Mouse (Mus musculus) kidney, embryonic 16.5 days (tissue): Measurements from ENCODE around the gene Lztfl1. TPM values are rescaled to one million over a fixed set of nuclear protein-coding genes. Genes with fewer than 3 reads are reported as not detected.
"Not testable (repeated sequence)": the region's sequence is repeated elsewhere in the genome, so short reads cannot be mapped to it uniquely, and the experiment has no call there.

Source experiments
- ATAC-seq: fragments of 200-750 bp; cut with Nextera tagmentation; 2 replicates; pipeline ENCODE4 v1.8.0; 2017; ENCODE audit warnings: moderate TSS enrichment; ENCODE audit not compliant: low FRiP score, low TSS enrichment
- H3K27ac ChIP-seq: fragments of 300-500 bp; sonication (generic); 2 replicates; pipeline ENCODE4 v1.5.1; 2014; ENCODE audit warnings: low read length
- H3K27me3 ChIP-seq: fragments of 300-500 bp; sonication (generic); 2 replicates; pipeline ENCODE4 v1.6.1; 2014; ENCODE audit warnings: low read length, control low read depth, mixed read lengths; ENCODE audit not compliant: insufficient read depth
- H3K36me3 ChIP-seq: fragments of 300-500 bp; sonication (generic); 2 replicates; pipeline ENCODE4 v1.6.1; 2014; ENCODE audit warnings: low read length, control low read depth, mixed read lengths; ENCODE audit not compliant: insufficient read depth
- H3K4me1 ChIP-seq: fragments of 300-500 bp; sonication (generic); 2 replicates; pipeline ENCODE4 v1.6.1; 2014; ENCODE audit warnings: low read length, control low read depth, mixed read lengths; ENCODE audit not compliant: insufficient read depth
- H3K4me2 ChIP-seq: fragments of 300-500 bp; sonication (generic); replicated peaks from 2 replicates; pipeline ENCODE4 v1.6.1; 2014; ENCODE audit warnings: low read depth, low read length
- H3K4me3 ChIP-seq: fragments of 300-500 bp; sonication (generic); 2 replicates; pipeline ENCODE4 v1.5.1; 2014; ENCODE audit warnings: mild to moderate bottlenecking, low read length
- H3K9ac ChIP-seq: fragments of 300-500 bp; sonication (generic); replicated peaks from 2 replicates; pipeline ENCODE4 v1.6.1; 2014; ENCODE audit warnings: low read length
- H3K9me3 ChIP-seq: fragments of 300-500 bp; sonication (generic); 2 replicates; pipeline ENCODE4 v1.6.1; 2016; ENCODE audit warnings: low read length, control low read depth
- WGBS: fragments of 180-500 bp; shearing (Covaris S2); extraction: QIAGEN DNeasy Blood & Tissue Kit; methylation state at CpG from one replicate; pipeline ENCODE4 v1.1.7; 2014; 5-methylcytosine and 5-hydroxymethylcytosine counted together
- polyA plus RNA-seq: library from polyadenylated mRNA; unstranded; fragments of >200 nt; fragmentation: Nextera tagmentation; extraction: Ambion mirVana; gene quantifications from 2 replicates; pipeline ENCODE4 v1.2.1, GENCODE M21; 2015

Lztfl1 gene
- polyA plus RNA-seq, 1 experiment from 2014 or later: 48.4 TPM

DNA sequence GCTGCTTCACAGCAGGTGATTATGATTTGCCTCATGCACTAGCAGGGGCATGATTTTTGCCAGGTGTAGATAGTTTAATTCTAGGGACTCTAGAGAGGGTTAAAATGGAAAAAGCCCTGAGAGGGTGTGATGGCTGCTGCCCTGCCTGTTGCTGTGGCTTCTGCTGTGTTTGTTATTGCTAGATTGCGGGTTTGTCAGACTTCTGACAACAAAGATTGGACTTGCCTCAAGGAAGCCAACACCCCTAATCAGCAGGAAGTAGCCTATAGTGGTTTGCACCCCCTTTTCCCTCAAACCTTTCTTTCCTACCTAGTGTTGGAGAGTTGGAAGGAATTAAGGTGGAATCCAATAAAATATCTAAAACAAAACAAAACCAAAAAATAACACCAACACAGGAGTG lies 29.3 kb downstream of the Lztfl1 start:
- Histone ChIP-seq H3K27ac (no peak overlapping the region), H3K9me3 (no peaks in the 10 kb centered on the region), H3K4me1 (no peaks in the 10 kb centered on the region), H3K36me3 (0 out of 2 replicates have a peak, but pooled peaks cover 3% of the 10 kb centered on the region), H3K4me3 (no peak overlapping the region), H3K9ac (no peak overlapping the region), H3K4me2 (no peak overlapping the region), H3K27me3 (no peaks in the 10 kb centered on the region)
- WGBS: 52% methylated on average over 1 of the region's 1 CpGs
- no peak for ATAC-seq

DNA sequence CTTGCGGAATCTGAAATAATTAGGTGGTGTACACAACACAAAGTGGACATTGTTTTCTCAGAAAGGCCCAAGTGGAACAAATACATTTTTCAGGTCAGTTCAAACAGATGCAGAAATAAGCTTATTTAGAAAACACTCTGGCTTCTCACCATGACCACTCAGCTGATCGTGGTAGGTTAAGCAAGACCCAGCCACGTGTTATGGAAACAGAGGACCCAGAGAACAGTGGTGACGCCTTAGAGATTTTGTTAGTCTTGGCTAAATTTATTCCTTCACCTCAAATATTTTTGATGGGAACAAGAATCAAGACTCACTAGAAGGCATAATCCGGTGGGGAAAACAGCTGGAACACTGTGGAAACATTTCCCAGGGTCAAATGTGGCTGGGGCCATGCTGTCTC lies 31.3 kb downstream of the Lztfl1 start:
- no peak for ATAC-seq
- Histone ChIP-seq H3K27me3 (peaks cover 12% of the 10 kb centered on the region; the same call in 1 of the 2 replicates), H3K4me3 (no peak overlapping the region), H3K4me2 (no peak overlapping the region), H3K27ac (no peak overlapping the region), H3K36me3 (no peaks in the 10 kb centered on the region), H3K9me3 (no peaks in the 10 kb centered on the region), H3K9ac (no peak overlapping the region), H3K4me1 (no peaks in the 10 kb centered on the region)
- WGBS: 80% methylated on average over 5 of the region's 5 CpGs

DNA sequence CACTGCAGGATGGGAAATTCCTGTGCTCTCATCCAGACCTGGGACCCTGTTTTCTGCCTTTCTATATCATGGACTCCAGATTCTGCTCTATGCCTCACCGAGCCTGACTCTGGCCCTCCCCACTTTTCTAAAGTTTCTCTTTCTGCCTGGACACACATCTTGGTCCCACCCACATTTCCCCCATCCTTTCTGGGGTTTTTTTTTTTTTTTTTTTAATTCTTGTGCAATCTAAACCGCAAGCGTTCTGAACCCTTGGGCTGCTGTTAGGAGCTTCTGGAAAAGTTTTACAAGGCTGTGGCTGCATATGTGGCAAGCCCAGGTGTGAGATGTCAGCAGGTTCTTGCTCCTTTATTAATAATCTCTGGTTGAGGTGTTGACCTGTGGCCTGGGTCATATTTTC lies 33.8 kb downstream of the Lztfl1 start:
- Histone ChIP-seq H3K4me3 (no peak overlapping the region), H3K4me2 (no peak overlapping the region), H3K27me3 (peaks cover 32% of the 10 kb centered on the region), H3K4me1 (no peaks in the 10 kb centered on the region), H3K9ac (no peak overlapping the region), H3K9me3 (no peaks in the 10 kb centered on the region), H3K27ac (no peak overlapping the region), H3K36me3 (no peaks in the 10 kb centered on the region)
- 53% methylated on average over 3 of the region's 3 CpGs for WGBS
- no peak for ATAC-seq

DNA sequence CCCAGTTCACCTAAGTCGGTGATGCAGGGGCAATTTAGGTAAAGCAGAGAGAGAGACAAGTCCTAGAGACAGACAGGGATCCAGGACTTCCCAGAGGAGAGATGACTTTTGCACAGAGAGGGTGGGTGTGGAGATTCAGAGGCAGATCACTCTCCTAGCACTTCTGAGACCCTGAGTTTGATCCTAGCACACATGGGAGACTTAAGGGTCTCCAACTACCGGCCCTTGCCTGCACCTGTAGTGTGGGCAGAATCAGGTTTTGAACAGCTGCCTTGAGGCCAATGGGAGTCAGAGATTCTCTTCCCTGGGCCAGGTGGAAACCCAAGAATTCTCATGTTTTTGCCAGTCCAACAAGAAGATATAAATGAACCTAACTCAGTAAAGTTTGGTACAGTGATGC lies 38.3 kb downstream of the Lztfl1 start:
- Histone ChIP-seq H3K4me1 (0 out of 2 replicates have a peak, but pooled peaks cover 5% of the 10 kb centered on the region), H3K36me3 (no peaks in the 10 kb centered on the region), H3K9me3 (no peaks in the 10 kb centered on the region), H3K27ac (no peak overlapping the region), H3K27me3 (peaks cover 61% of the 10 kb centered on the region), H3K4me3 (peak overlapping the region; percentile 51; the same call in 1 of the 2 replicates), H3K4me2 (peak overlapping the region; percentile 73; the same call in 1 of the 2 replicates), H3K9ac (no peak overlapping the region)
- no peak for ATAC-seq
- WGBS: 27% methylated on average over 2 of the region's 2 CpGs

DNA sequence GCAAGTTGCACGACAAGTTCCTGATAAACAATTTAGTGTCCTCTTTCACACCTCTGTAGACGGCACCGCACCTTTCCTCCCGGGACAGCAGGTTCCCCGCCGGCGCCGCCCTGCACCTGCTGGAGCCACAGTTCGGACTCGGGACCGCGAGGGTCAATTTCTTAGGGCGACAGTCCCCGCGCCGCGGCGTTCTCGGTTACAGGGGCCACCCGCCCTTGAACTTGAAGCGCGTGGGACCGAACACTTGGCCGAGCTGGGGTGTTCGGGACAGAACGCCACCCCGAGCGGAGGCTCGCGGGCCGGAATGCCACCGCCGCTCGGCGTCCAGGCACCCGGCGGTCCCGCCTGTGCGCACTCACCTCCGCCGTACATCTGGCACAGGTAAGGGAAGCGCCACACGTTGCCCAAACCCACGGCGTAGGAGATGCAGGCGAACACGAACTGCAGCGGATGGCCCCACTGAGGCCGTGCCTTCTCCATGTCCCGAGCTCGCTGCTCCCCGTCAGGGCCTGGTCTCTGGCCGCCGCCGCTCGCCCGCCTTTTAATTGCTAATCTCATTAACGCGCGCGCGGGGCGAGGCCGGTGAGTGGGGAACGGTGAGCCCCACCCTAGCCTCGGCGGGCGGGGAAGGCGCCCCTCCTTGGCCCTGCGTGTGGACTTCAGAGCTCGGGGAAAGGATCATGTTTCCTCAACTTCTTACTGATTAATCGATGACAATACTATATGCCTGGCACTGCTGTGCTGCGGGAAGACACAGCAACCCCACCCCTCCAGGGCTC lies 39.0 kb downstream of the Lztfl1 start, which contains the start of the genes Ccr9 and Slc6a20a:
Gene Ccr9, plus strand, starts transcription at position 113 of the 779 bp plus-strand sequence.
Gene Slc6a20a, minus strand, starts transcription at position 559 of the 779 bp plus-strand sequence.
- under 1% methylated on average over 73 of the region's 73 CpGs for WGBS
- Histone ChIP-seq H3K9me3 (no peaks in the 10 kb centered on the region), H3K4me3 (peak within 1 kb of the TSS; percentile 51), H3K9ac (peak within 1 kb of the TSS; percentile 49), H3K27ac (no peak within 1 kb of the TSS), H3K36me3 (no peaks in the 10 kb centered on the region), H3K27me3 (peaks cover 61% of the 10 kb centered on the region), H3K4me1 (0 out of 2 replicates have a peak, but pooled peaks cover 5% of the 10 kb centered on the region), H3K4me2 (peak within 1 kb of the TSS; percentile 73)
- ATAC-seq: peak; percentile 84

DNA sequence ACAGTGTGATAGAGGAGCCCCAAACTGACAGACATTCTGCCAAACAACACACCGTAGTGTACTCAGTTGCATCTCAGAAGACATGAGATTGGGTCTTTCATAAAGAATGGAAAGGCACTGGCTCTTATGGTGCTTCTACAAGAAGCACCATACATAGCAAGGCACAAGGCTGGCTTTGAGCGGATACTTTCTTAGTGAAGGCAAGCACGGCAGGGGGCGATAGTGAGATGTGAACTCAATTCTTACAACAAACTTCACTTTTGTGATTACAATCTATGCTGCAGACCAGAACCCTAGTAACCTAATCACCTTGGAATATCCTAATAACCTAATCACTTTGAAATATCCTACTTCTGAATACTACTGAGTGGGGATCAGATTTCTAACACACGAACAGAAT lies 51.9 kb downstream of the Lztfl1 start:
- Histone ChIP-seq H3K27ac (no peak overlapping the region), H3K4me3 (no peak overlapping the region), H3K4me1 (no peaks in the 10 kb centered on the region), H3K36me3 (no peaks in the 10 kb centered on the region), H3K4me2 (no peak overlapping the region), H3K27me3 (no peaks in the 10 kb centered on the region), H3K9ac (no peak overlapping the region), H3K9me3 (no peaks in the 10 kb centered on the region)
- 58% methylated on average over 5 of the region's 5 CpGs for WGBS
- ATAC-seq: no peak

DNA sequence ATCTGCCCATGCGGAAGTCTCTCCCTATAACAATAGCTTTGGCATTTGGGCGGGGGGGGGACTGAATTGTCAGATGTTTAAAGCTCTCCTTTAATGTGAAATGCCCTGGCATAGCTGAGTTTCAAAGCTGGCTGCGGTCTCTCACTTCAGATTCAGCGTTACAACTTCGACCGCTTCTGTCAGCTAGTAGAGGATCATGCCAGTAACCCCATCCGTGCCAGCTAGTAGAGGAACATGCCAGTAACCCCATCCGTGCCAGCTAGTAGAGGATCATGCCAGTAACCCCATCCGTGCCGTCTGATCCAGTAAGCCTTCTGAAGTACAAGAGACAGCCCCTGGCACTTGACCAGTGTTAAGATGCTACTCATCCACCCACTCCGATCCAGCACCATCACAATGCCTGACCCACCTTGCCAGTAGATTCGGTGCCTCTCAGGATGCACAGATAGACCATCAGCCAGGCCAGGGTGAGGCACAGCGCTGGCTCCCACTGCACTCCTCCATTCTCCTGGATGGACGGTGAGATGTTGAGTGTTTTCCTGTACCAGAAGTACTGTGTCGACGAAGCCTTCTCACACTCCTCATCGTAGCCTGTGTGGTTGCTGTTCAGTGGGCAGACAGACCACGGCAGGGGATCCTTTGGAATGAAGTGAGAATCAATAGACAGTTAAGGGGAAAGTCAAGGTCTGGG lies 57.4 kb downstream of the Lztfl1 start:
- not testable (repeated sequence) for H3K27ac ChIP-seq, ATAC-seq, H3K4me2 ChIP-seq, H3K4me3 ChIP-seq, H3K9me3 ChIP-seq, H3K9ac ChIP-seq, H3K36me3 ChIP-seq, H3K4me1 ChIP-seq, H3K27me3 ChIP-seq
- WGBS: 90% methylated on average over 17 of the region's 18 CpGs

DNA sequence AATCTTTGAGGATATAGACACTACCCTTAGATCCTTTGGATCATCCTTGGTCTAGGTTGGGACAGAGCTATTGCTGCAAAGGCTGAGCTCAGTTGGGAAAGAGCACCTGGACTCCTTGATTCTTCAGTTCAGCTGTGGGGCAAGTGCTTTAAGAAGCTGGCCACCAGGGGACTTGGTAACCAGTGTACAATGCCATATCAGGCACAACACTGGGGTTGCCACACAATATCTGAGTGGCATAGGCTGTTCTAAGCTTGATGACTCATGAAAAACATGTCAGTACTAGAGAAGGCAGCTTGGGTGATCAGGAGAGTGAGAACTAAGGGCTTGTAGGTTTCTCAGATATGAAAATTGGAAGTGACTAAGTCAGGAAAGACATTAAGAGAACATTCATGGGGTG lies 58.5 kb downstream of the Lztfl1 start:
- Histone ChIP-seq H3K27me3 (no peaks in the 10 kb centered on the region), H3K4me3 (no peak overlapping the region), H3K9ac (no peak overlapping the region), H3K36me3 (no peaks in the 10 kb centered on the region), H3K4me2 (no peak overlapping the region), H3K27ac (no peak overlapping the region), H3K4me1 (no peaks in the 10 kb centered on the region), H3K9me3 (no peaks in the 10 kb centered on the region)
- no peak for ATAC-seq

DNA sequence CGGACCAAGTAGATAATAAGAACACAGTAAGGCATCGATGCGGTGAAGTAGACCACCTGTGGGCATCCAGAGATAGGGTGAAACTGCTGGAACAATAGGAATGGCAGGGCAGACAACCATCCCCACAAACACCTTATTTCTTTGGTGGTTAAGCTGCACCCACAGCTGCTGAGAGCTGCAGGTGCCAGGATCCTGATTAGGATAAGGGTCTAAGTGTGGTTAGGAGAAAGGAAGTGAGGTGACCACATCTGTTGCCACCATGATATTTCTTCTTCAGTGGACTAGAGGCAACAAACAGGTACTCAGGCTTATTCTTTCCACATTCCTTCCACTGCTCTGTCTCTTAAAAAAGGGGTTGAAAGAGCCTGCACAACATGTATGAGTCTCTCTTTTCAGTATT lies 60.0 kb downstream of the Lztfl1 start:
- Histone ChIP-seq H3K27ac (no peak overlapping the region), H3K27me3 (no peaks in the 10 kb centered on the region), H3K9ac (no peak overlapping the region), H3K4me1 (no peaks in the 10 kb centered on the region), H3K4me2 (no peak overlapping the region), H3K4me3 (no peak overlapping the region), H3K9me3 (no peaks in the 10 kb centered on the region), H3K36me3 (no peaks in the 10 kb centered on the region)
- WGBS: 91% methylated on average over 3 of the region's 3 CpGs
- ATAC-seq: no peak

DNA sequence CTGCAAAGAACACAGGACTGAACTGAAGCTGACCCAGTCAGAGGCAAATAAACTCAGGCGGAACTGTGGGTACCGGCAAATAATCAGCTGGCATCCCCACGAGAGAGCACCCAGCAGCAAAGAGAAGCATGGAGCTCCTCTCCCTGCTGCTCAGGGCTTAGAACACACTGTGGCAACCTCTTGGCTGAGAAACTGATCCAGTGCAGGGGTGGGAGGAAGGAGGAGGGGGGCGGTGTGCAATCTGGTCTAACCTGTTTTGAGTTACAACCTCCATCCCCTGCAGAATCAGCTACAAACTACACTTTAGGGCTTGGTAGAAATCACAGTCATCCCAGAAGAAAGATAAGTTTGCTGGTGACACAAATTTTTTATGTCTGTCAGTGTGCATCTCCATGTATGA lies 66.1 kb downstream of the Lztfl1 start:
- H3K9me3 ChIP-seq: no peaks in the 10 kb centered on the region
- no peak overlapping the region for H3K27ac ChIP-seq
- no peak overlapping the region for H3K9ac ChIP-seq
- H3K27me3 ChIP-seq: no peaks in the 10 kb centered on the region
- no peak for ATAC-seq
- H3K4me2 ChIP-seq: no peak overlapping the region
- H3K4me1 ChIP-seq: no peaks in the 10 kb centered on the region
- no peak overlapping the region for H3K4me3 ChIP-seq
- H3K36me3 ChIP-seq: no peaks in the 10 kb centered on the region
- WGBS: 34% methylated on average over 4 of the region's 4 CpGs
